Mouse (Mus musculus) right cerebral cortex, adult 2 months (tissue): Measurements from ENCODE around the gene Ube2cbp.

ENCODE experiments used
- DNase-seq, 2 experiments: peaks; one replicate each; pipeline ENCODE4 v3.0.0; 2021 to 2022; ENCODE audit warnings: low spot score in 2 of 2

The Ube2cbp gene

DNA sequence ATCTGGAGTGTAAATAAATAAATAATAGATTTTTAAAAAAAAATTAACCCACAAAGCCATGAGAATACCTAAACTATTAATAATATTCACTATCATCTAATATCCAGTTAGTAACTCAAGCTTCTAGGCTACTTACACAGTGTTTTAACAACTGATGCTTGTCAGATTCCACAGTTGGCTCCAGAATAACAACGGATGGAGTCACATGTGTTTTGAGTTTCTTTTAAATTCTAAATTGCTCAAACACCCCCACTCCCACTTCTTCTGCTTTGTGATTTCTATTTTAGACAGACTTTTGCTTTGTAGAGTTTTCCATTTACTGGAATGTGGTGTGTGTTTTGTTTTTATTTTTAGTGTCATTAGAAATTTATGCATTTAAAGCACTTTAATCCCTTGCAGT is 140.0 kb downstream of the Ube2cbp start:
- DNase-seq = no peak

DNA sequence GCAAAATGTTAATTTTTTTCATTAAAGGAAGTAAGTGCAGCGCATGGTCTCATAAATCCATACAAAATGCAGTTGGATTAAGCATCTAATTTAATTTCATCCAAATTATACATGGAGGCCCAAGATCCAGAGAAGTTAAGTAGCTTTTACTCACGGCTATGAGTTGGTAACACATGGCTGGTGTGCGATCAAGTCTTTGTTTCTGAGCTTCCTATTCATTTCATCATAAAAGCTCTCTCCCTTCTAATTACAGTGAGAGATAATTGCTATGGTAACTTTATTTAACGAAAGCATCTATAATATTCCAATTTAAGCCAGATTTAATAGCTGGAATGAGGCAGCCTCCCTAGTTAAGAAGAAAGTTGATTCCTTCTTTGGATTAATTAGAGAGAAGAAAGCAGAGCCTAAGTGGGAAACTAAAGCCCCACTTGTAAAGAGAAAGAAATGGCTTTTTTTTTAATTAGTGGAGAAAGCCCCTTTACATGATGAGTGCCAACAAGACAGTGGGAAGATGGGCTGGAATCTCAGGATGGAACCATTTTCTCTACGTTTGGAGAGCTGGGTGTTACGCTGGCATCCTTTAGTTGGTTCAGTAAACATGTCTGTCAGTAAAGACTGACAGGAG is 145.1 kb downstream of the Ube2cbp start:
- DNase-seq = no peak

DNA sequence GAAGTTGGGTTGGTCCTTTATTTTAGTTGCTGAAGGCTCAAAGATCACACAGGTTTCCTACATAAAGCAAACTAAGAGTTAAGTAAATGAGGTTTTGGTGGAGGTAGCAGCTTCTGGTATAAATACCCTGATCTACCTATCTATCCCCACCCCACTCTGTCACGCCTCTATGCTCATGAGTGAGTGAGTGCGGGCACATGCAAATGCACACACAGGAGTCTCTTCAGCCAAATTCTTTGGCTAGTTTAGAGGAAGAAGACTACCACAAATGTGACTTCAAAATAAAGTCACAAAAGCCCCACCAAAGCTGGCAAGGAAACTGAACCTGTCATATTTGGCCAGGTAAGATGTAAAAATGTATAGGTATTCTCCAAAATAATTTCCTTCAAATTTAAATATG is 149.1 kb downstream of the Ube2cbp start:
- DNase-seq = no peak

DNA sequence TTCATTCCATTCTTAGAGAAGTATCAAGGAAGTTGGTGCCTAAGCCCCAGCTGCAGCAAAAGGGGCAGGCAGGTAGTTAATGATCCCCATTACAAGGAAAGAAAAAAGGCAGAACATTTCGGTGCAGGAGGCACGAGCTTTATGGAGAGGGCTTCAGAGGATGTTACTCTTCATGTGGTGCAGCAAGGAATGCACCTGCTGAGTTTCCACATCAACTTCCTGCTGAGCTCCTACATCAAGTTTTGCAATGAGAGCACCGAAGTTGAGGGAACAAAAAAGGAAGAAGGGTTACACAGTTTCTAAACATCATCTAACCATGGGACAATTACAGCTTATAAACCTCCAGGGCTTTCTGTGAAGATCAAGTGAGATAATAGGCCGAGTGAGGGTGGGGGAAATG is 156.1 kb downstream of the Ube2cbp start:
- DNase-seq = no peak

DNA sequence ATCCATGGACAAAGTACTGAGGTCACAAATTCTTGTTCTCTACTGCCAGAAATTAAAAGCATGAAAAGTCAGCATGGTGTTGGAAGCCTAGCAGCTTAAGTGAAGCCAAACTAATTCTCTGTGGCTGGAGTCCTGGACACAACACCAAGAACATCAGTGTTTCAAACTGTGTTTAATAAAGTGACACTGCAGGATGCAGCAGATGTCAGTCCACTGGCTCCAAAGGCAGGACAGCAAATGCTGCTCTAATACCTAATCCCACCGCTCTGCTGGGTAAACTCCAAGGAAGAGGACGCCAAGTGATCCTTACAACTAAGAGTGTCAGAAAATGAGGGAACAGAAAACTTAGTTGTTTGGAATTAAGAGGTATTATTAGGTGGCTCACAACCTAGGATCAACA is 158.2 kb downstream of the Ube2cbp start:
- no peak for DNase-seq

GRCm38 (mm10) chr9:86301407-86301806 is 163.3 kb downstream of the Ube2cbp start:
- no peak for DNase-seq

DNA sequence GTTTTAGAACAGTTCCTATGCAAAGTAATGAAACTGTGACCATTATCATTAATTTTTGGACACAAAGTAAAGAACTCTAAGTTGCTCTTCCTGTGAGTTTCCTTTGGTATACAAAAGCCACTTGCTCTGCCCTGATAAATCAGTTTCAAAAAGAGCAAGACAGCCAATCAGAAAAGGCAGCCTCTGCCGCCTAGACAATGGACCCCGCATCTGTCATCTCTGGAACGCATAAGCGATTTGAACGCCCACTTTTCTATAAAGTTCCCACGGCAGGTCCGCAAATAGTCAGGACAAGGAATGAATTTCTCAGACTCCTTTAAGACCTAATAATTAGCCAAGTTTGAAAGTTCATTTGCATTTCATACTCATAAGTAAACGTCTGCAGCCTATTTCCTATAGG is 166.2 kb downstream of the Ube2cbp start:
- no peak for DNase-seq

DNA sequence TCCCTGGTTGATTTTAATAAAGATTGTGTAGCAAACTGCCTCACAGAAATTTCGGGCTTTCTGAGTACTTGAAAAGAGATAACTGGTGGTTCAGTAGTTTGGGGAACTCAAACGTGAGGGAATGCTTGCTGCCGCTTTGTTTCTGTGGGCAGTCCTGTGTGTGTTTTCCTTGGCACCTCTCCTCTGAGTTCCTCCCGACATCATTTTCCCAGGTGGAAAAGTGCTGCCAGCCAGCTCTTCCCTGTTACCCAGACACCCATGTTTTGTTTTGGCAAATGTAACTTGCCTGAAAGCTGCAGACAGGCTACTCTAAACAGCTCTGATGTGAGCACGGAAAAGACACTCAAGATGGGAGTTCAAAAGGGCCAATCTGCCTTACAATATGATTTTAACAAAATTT is 166.6 kb downstream of the Ube2cbp start:
- no peak for DNase-seq

DNA sequence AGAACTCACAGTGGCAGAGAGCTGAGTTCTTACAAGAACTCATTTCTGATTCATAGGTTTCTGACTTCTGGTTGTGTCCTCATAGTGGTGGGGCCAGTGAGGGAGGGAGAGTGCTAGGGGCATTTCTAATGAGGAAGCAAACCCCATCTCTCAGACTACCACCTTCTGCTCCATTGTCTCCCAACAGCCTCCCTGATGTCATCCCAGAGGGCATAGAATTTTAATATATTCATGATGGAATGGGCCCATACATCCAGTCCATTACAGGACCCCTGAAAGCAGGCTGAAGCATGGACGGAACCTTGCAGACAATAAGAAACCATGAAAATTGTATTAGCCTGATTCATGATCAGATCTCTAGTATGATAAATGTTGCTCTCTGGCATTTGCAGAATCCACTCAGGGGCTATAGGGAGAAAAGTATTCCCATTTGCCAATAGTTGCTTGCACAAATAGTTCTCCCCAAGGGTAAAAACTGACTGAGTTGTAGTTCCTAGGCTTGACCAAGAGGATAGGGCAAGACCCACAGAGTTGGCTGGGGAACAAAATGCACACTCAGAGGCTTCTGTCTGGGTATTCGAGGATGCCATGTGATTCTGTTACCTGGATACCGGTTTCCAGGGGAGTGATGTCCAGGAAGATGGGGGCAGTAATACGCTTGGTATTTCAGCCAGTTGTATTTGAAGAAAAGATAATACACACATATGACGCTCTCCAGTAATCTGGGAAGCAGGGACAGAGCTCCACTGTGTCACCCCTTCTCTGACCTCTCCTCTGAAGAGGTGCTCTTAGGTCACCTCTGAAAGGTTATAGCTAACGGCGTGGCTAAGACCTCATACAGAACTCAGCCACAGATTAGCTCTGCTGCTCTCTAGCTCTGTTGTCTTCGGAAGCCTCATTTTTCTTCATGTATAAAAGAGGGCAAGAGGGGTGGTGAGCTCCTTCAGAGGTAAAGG is 167.8 kb downstream of the Ube2cbp start:
- DNase-seq = no peak

- DNase-seq = no peak
Measured at GRCm38 (mm10) chr9:86287570-86287954, 177.2 kb downstream of the Ube2cbp start.

- no peak for DNase-seq
Measured at GRCm38 (mm10) chr9:86286830-86287569, 177.8 kb downstream of the Ube2cbp start.

- DNase-seq = no peak
Measured at GRCm38 (mm10) chr9:86282555-86282954, 182.2 kb downstream of the Ube2cbp start.

DNA sequence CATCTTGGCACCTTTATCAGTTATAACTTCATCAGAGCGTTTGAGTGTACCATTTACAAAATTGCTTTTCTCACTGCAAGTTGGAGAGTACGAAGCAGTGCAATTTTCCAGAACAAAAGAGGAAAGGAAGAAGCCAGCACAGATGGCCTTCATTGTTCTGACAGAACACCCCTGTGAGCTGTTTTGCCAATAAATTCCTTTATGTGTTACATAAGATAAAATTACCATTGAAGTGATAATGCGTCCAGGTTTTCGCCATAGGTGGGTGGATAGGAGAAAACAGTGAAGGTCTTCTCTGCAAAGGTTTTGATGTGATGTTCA is 183.6 kb downstream of the Ube2cbp start:
- peak in 1 of 2 experiments; percentile 15 for DNase-seq

DNA sequence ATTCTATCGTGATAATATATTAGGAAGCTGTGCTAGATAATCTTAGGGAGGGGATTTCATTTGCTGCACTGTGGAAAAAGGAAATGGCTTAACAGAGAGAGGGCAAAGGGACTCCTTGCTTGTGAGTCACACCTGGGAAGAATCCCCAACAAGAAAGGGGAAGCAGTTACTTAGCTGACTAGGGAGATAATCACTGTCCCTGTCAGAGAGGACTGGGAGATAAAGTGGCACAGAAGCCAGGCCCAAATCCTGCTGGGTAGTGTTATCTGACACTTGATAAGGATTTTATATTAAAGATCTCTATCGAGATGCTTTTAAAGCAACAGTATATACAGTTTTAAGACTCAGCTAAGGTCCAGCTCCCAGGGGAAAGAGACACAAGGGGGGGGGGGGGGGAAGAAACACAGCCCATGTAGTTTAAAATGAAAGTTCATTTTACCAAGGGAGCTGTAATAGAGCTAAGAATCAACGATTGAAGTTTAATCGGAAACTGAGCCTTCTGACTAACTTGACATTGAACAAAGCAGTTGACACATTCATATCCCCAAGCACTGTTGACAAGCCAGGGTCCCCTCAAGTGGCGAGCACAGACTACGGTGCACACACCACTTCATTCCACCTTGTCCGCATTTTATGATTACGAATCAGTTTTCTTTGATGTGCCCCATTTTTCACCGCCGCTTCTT is 184.1 kb downstream of the Ube2cbp start:
- no peak for DNase-seq

GRCm38 (mm10) chr9:86269541-86269940 is 195.2 kb downstream of the Ube2cbp start:
- DNase-seq = no peak

- no peak for DNase-seq
Measured at GRCm38 (mm10) chr9:86266658-86267057, 198.1 kb downstream of the Ube2cbp start.
